Mouse (Mus musculus) adipose tissue, adult 10 weeks (tissue): ENCODE results near the gene Naa60. TPM values are rescaled to one million over a fixed set of nuclear protein-coding genes. Genes with fewer than 3 reads are reported as not detected.

Experiments used
- polyA plus RNA-seq: library from polyadenylated mRNA; stranded (reverse); fragments of 350-450 nt; fragmentation: Illumina TruSeq; extraction: RNeasy Lipid Tissue Mini Kit (QIAGEN cat#74804); gene quantifications from one replicate; pipeline ENCODE4 v1.2.3, GENCODE M21; 2014; ENCODE audit warnings: low read depth, low replicate concordance

Naa60 gene
- polyA plus RNA-seq = 62.5 TPM

DNA sequence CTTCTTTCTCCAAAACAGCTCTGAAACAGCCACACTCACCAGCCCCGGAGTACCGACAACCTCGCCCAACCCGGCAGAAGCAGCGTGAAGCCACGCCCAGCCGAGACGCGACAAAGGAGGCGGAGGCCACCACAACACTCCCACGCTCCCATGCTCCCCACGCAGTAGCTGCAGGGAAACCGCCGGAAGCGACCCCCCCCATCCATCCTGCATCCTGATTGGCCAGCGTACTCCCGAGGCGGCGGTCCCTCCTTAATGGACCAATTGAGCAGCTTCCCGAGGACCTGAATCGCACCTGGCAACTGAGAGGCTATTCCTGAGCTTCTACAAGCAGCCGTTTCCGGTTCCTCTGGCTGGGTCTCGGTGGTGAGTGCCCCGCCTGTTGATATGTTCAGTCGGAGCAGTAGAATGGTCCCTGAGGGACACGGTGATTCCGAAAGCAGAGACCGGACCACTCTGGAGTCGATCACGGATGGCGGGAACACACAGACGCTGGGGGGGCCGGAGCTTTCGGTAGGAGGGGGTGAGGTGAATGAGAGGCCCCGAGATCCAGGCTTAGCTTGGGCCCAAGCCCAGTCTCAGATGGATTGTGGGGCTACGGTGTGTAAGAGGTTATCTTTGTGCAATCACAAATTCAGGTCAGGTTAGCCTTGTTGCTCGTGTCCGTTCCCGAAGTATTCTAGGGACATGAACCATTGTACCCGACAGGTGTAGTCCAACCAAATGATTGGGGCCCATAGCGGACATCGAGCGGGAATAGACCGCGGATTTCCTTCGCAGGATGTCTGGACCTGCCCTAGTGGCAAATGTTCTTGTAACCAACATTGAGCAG, at the start of gene Naa60:
Gene Naa60, plus strand, starts transcription at position 160 of the 832 bp plus-strand sequence.

DNA sequence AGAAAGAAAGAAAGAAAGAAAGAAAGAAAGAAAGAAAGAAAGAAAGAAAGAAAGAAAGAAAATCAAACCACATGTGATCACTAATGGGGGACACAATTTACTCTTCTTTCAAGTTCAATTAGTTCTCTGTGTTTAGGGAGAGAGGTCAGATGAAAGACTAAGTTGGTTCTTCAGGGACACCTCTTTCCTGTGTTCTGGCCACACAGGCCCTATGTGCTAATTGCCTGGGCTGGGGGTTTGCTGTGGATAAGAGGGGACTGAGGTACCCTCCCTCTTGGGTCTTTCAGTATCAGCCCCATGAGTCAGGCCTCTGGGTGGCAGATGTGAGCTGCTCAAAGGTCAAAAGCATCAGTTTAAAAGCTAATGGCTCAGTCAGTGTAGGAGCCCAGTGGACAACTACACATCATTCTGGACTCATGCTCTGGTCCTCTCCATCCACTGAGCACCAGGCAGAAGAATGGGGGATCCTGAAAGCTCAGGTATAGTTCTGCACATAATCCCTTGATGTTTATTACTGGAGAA, 41.5 kb upstream of the Naa60 start, which contains the start of gene Olfr15:
Gene Olfr15, plus strand, starts transcription at position 291 of the 522 bp plus-strand sequence.

DNA sequence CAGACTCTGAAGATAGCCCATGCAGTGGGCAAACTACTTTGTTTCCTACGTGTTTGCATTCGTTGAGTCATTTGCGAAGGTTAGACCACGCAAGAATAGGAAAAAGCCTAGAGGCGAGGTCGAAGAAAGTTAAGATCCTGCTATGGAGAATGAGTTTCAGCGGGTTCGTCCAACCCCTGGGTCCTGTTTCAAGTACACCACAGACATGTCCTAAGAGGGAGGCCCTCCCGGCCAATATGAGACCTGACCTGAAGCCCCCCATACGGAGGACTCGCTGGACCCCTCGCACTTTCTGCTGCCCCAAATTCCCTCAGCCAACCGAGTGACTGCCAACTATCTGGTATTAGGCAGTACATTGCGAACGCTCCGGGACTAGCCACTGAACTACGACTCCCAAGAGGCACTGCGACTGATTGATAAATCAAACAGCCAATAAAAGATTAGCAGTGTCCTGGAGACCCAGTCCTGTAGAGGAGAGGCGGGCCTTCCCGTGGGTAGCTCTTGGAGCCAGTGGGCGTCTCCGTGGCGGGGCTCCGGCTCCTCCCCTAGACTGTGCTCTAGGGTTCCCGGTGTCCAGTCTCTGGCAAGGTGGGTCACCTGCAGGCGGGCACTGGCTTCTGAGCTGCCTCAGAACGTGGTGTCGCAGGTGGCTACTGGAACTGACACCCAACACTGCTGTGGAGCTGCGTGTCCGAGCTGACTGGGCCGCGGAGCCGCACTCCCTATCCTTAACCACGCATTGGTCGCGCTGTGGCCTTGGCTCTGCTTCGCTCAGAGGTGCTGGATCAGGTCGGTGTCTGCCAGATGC, 25.3 kb upstream of the Naa60 start, which contains the start of gene Zfp174:
Gene Zfp174, plus strand, starts transcription at position 558 of the 808 bp plus-strand sequence.

DNA sequence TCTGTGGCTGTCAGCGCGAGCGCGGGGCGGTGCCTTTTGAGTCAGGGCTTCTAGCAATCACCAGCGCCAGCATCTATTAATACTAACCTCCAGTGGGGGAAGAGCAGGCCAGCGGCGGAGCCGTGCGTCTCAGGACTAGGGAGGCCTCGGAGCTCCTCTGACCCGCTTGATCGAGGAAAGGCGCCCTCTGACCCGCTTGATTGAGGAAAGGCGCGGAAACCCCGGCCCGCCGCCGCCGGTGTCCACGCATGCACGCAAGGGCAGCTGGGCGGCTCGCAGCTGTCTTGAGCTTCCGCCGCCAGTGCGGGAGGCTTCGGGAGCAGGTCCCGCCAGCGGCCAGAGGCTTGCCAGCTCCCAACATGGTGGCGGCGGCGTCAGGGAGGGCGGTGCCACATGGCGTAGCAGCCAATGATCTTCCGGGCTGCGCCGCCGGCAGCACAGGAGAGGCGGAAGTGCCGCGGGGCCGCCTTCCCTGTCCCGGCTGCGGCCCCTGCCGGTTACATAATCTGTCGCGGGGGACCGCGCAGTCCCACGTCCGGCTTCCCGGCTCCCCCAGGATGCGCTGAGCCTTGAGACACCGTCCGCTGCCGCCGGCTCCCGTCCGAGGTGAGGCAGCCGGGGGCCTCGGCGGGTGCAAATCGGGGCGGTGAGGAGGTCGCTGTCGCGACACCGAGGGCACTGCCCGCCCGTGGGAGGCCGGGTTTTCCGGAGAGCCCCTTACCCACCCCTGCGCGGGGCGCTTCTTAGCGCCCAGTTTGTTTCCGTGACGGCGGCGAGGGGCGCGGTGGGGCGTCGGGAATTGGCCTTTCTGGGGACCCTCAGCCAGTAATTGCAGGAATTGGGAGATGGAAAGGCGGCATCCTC, 12.3 kb downstream of the Naa60 start, which contains the start of the genes Zfp597 and Gm20695:
Gene Zfp597, minus strand, starts transcription at position 361 of the 864 bp plus-strand sequence.
Gene Gm20695, plus strand, starts transcription at position 448 of the 864 bp plus-strand sequence.

DNA sequence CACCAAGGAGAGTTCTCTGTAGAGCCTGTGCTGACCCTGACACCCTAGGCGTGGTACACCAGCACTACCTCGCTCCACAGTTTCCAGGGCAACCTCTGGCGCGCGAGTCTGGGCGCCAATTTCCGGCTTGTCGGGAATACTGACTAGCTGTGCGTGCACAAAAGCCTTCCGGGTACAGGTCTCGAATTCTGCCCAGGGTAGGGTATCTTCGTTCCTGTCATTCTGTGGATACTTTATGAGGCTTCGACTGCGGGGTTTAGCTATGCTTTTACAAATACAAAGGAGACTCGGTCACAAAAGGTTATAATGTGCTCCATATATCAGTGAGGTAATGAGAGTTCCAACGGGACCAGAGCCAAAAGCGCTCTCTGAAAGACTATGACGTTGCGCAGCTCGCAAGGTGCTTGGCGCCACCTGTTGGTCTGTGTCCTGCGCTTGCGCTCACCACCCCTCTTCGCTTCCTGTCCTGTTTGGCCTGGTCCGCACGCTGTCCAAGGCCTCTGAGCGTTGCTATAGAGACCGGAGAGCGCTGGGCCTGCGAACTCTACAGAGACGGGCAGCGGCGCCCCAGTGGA, 36.4 kb downstream of the Naa60 start, which contains the start of the genes 1700037C18Rik and Cluap1:
Gene 1700037C18Rik, minus strand, starts transcription at position 153 of the 575 bp plus-strand sequence.
Gene Cluap1, plus strand, starts transcription at position 265 of the 575 bp plus-strand sequence.

Other genes with a start within 250 kb of the Naa60 start
- 0.29 TPM for gene Mefv, start 154.3 kb upstream of the Naa60 start, polyA plus RNA-seq
- 24.0 TPM for gene Zfp263, start 128.3 kb upstream of the Naa60 start, polyA plus RNA-seq
- gene Olfr15, start 41.5 kb upstream of the Naa60 start, polyA plus RNA-seq = not detected
- 2.4 TPM for gene Zfp174, start 25.1 kb upstream of the Naa60 start, polyA plus RNA-seq
- gene Zfp597, start 12.2 kb downstream of the Naa60 start, polyA plus RNA-seq = 7.1 TPM
- 2.1 TPM for gene Gm20695, start 12.3 kb downstream of the Naa60 start, polyA plus RNA-seq
- 16.2 TPM for gene 1700037C18Rik, start 36.3 kb downstream of the Naa60 start, polyA plus RNA-seq
- gene Cluap1, start 36.4 kb downstream of the Naa60 start, polyA plus RNA-seq = 15.9 TPM
- gene Nlrc3, start 104.3 kb downstream of the Naa60 start, polyA plus RNA-seq = 0.55 TPM
- gene Slx4, start 131.4 kb downstream of the Naa60 start, polyA plus RNA-seq = 20.5 TPM
- gene Dnase1, start 164.6 kb downstream of the Naa60 start, polyA plus RNA-seq = 0.89 TPM
- 83.9 TPM for gene Trap1, start 205.5 kb downstream of the Naa60 start, polyA plus RNA-seq